Mouse (Mus musculus) CD8-positive naive resting alpha-beta T cell, adult 2 months (primary cell): ENCODE measurements at regions not wholly inside any gene's neighbourhood (a gene's known extent, or its start where the extent isn't known, plus 50 kb on each side); places are given as distances from the start of the nearest gene placed in this dataset.

Experiments used
- DNase-seq, 2 experiments: peaks; one replicate each; pipeline ENCODE4 v3.0.0; 2022; ENCODE audit warnings: low read depth in 2 of 2, low spot score in 2 of 2

DNA sequence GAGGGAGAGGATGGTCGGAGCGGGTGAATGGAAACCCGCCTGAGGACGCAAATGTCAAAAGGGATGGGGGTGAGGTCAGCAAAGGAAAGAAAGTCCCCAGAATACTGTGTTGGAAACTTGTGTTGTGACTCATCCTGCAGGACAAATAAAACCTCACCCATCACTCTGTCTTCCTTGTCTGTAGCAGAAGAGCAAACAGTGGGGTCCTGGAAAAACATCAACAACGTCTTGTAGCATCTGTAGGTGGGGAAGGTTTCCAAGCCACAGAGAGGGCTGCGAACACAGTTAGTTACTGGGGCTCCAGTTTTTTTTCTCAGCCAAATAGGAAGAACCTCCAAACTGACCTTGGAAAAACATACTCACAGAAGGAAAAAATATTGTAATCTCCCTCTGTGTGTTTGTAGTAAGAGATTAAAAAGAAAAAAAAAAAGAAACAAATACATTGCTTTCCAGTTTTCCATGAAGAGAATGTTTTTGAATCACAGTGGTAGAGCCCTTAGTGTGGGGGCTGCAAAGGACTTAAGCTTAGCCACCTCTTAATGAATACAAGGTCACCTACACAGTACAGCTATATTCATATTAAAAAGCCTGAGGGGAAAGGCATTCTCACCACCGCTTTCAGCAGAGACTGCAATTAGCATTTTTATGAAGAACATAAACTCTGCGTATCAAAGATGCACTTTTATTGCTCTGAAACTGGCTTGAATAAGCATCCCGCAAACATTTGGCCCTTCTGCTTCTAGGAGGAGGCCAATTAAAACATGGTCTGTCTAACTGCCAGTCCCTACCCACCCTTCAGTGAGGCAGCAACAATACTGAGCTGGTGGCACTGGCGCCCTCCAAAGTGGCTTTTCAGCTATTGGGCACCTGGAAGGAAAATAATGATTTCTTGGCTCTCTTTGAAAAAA, 198.6 kb upstream of the Tprg start:
- DNase-seq = no peak

DNA sequence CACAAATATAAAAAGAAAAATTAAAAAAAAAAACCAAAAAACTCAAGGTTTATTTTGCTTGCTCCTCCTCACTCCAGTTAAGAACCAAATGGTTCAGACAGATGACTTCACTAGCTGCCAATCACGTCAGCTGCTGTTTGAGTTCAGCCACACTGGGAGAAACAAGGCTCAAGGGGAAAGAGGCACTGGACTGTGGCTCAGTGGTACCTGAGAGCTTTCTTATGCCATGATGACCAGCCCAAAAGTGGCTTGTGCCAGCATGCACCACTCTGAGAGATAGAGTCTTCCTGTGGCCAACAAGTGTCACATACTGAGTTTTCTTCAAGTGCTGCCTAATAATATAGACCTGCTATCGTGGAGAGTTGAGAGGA, 198.0 kb upstream of the Tprg start:
- no peak for DNase-seq

DNA sequence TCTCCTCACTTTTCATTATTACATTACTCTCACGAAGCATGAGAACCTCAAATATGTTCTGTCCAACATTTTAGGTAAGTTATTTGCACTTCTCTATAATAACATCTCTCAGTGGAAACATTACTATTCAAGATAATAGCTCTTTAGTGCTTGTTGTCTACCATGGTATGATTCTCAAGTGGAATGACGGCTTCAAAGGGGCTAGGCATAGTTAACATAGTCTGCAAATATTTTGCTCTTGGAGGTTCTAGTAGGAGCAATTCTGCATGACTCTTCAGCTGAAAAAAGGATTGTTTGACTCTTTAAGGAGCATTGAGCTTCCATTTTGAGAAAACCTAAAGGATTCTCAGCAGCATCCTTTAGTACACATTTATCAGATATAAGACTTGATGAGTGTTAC, 182.5 kb upstream of the Tprg start:
- DNase-seq = no peak

DNA sequence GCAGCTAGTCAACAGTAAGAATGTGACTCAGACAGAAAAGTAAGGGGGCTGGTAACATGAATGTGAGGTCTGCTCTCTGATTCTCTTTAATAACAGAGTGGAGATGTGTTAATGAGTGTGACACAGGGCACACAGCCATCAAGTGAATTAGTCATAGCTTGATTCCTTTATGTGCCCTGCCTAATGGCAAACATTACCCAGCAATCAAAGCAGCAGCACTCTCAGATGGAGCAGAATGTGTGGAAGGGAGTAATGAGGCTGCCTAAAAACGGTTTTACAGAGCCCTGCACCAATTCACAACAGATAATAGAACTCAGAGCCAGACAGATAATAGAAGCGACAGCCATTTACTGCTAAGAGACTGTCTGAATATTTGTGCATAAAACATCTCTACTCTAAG, 182.0 kb upstream of the Tprg start:
- DNase-seq = no peak

DNA sequence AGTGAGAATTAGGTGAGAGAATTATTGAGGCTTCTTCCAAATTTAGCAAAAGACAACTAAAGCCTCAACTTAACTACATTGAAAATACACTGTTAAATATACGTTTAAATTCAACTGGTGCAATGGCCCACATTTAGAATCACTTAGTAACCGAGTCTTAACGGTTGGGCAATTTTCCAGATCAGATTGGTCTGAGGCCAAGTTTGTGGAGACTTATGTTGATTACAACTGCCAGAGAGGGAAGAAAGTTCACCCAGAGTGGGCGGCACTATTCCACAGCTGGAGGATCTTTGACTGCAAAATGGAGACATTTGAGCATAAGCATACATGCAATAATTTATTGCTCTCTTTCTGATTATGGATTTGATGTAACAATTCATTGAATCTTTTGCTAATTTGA, 146.5 kb upstream of the Tprg start:
- DNase-seq = no peak

DNA sequence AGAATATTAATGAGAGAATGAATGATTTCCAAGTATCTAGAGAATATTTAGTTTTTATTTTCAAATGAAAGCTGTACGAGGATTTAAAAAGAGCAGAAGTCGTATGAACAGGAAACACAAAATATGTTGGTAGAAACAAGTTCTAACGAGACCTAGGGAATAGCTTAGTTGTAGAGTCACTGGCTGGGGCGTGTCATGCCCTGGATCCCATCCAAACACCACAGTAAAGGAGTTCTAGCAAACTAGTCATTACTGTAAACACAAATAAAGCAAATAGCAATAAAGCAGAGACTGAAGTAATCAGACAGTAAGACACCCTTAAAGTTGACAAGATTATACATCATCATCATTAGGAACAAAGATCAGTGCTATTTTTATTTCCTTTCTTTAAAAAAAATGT, 139.1 kb upstream of the Tprg start:
- DNase-seq = no peak

DNA sequence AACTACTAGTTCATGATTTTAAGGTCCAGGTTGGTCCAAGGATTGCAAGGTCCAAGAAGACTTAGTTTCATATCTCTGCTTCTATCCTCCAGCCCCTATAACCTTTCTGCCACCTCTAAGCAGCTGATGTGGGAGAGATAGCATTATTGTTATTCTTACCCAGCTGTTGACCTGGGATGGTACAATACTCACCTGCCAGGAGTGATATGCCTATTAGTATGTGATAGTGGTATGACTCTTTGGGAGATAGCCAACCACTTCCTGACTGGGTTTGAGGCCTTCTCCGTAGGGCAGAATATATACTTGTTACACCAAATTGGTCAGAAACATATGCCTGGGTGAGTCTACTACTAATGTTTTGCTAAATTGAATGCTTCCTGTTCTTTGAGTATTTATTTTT, 137.4 kb upstream of the Tprg start:
- no peak for DNase-seq

DNA sequence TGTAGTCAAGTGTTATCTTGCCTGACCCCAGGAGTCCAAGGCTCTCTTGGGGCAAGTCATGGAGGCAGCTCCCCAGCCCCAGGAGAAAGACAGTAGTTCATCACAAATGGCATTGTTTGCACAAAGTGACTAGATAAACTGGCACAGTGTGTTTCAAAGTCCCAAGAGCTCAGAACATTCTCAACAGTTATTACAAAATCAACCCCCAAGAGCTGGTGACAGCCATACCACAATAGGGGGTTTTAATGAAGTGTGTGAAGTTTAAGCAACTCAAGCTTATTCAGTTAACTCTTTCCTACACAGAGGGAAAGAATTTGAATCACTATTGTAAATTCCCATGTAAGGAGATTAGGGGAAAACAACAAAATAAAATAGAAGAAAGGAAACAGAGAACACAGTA, 109.7 kb upstream of the Tprg start:
- no peak for DNase-seq

DNA sequence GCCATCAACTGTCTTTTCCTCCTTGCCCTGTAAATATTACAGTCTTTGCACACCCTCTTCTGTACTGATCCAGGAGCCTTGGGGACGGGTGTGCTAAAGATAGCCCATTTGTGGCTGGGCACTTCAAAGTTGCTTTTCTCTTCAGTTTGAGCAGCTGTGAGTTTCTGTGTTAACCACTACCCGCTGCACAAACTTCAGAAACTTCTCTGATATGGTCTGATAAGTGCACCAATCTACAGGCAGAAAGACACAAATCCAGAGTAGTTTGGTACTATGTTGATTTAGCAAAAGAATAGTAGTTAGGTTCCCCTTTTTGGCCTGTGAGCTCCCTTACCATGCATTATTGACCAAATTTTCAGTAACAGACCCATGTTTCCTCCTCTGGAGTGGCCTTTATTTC, 108.6 kb upstream of the Tprg start:
- no peak for DNase-seq

DNA sequence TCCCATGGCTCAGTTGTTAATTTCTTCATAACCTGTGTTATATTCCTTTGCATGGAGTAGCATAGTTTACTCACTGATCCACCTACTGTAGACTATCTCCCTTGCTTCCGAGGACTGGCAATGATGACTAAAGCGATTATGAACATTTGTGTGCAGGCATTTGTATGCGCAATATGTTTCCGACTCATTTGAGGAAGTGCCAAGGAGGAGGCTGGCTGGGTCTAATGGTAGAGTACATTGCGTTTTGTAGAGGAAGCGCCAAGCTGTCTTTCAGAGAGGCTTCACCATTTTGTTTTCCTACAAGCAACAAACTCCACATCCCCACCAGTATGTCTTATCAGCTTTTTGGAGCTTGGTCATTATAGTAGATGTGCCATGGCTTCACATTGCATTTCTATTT, 104.7 kb upstream of the Tprg start:
- DNase-seq = no peak

DNA sequence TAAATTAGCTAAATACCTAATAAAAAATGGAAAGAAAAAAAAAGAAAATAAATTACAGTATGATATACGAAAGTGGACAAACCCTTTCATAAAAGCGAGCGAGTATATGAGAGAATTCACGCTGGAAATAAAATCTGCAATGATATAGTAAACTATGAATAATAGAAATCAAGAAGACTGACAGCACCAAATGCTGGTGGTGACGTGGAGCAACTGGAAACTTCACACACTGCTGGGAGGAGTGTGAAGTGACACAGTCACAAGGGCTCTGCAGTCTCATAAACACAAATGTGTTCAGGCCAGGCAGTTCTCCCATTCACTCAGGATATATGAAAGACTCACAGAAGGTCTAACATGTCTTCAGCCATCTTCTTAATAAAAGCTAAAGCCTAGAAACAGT, 89.5 kb upstream of the Tprg start:
- DNase-seq = no peak

DNA sequence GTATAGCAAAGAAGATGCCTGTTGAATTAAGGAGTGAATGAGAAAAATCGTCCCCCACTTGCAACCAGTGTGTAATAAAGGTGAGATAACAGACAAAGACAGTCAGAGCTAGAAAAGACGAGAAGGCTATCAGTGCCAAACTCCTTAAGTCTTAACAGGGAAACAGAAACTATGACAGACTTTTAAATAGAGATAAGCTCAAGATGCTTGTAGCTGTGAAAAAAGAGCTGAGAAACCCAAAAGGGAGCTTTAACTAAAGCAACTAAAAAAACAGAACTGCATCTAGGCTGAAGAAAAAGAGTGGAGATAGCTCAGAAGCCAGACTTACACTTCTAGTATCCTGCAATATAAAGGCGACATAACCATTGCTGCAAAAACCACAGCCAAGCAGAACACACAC, 87.8 kb upstream of the Tprg start:
- DNase-seq = no peak

DNA sequence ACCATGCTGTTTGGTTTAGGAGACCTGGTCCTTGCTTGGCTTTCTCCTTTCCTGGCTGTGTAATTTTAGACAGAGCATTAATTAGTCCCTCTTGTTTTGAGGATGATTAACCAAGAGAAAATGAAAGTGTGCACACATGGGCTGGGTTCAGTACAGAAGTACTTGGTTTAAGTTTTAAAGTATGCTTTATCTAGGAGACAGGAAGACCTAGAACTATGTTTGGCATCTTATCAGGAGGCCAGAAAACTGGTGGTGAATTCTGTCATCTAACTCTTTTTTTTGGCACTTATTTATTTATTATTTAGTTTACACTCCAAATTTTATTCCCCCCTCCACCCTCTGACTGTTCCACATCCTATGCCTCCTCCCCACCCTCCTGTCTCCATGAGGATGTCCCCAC, 86.6 kb upstream of the Tprg start:
- DNase-seq = no peak

DNA sequence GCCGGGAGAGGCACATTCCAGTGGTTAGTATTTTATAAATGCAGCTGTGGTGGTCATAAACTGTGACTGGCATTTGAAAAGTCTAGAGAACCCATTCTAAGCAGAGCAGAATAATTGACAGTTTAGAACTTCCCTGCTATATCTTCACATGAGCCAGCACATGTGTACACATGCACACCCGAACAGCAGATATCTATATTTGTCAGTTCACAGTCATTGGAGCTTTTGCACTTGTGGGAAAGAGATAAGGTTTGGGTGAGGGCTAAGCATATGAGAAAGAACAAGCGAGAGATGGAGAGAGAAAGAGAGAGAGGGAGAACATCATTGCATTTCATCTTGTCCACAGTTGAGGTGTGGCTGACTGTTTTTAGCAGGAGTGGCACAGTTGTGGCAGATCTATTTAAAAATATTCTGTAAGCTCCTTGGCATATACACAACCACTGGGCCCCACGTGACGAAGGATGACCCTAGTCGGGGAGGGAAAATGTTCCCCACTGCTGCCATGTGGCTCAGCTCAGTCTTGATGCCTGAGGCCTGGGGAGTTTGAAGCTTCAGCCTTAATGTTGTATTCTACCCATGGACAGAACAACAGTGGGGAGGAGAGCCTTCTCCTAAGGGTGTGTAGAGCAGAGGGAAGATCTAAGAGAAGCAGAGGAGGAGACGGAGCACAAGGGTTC, 85.4 kb upstream of the Tprg start:
- no peak for DNase-seq

DNA sequence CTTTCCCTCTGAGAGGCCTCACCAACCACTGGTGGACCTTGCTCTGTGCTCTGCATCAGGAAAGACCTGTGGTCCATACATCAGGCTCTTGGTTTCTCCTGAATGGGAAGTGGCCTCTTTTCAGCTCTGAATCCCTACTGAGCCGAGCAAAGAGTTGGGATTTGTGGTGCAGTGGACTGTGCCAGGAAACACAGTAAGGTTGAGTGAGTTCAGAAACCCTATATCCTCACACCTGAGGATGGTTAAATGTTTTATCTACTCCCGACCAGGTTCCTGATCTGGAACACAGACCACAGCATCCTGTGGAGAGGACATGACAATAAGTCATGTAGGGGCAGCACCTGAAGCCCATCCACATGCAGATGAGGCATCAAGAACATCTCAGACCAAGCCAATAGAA, 73.4 kb upstream of the Tprg start:
- no peak for DNase-seq

DNA sequence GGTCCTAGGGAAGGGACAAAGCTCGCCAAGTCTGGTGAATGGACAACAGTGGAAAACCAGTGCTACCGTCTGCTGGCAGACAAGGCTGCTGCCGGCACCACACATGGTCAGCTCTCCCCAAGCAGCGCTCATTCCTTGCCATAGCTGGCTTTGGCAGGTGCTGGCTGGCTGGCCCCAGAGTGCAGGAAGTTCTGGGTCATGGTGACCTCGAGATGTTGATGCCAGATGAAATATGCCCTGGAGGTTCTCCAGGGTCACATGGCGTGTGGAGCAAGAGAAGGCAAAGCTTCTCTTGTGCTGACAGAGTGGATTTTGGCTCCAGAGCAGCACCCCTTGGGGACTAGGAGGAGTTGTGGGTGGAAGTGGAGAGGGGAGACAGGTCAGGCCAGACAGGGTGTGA, 66.1 kb upstream of the Tprg start:
- no peak for DNase-seq

DNA sequence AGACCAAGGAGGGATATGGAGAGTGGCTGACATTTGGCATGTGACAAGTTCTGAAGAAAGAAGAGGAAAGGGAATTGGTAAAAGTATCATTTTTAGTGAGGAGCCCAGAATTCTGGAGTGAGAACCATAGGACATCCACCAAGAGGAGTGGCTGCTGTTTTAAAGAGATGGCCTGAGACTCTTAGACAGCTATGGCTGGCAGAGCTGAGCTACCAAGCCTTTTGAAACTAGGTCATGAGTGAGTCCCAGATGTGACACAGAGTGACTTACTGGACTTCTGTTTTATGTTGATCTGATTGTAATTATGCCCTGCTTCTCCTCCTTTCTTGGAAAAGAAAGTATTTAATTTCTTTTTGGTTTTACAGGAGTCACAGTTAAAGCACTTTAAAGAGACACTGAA, 61.8 kb upstream of the Tprg start:
- no peak for DNase-seq
